Mouse (Mus musculus) adipocyte (in vitro differentiated cells): ENCODE data around the gene Plcb1.
A peak's percentile ranks its signal among the peaks of the same experiment; 100 is the strongest.

ENCODE experiments used
- DNase-seq: peaks from one replicate; pipeline ENCODE4 v3.0.0-alpha.2; 2016; ENCODE audit warnings: low spot score

Gene Plcb1

DNA sequence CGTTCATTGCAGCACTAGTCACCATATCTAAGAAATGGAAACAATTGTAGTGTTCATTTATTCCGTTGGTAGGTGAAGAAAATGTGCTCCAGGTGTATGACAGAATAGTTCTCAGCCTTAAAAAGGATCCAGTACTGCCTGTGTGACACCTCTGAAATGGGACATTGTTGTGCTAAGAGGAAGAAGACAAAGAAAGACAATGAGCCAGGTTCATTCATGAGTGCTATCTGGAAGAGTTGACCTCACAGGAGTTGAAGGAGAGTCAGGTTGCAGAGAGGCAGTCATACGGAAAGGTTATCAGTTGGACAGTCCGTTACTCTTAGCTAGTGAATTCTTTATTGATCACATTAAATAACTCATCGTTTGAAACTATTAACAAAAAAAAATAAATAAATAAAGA is 286.6 kb downstream of the Plcb1 start:
- no peak for DNase-seq

- DNase-seq = no peak
Measured at GRCm38 (mm10) chr2:135073014-135073413, 287.1 kb downstream of the Plcb1 start.

GRCm38 (mm10) chr2:135075375-135075774 is 289.5 kb downstream of the Plcb1 start:
- DNase-seq = peak; percentile 72

- peak; percentile 33 for DNase-seq
Measured at GRCm38 (mm10) chr2:135092588-135093162, 306.8 kb downstream of the Plcb1 start.

GRCm38 (mm10) chr2:135101292-135101691 is 315.4 kb downstream of the Plcb1 start:
- DNase-seq = no peak

DNA sequence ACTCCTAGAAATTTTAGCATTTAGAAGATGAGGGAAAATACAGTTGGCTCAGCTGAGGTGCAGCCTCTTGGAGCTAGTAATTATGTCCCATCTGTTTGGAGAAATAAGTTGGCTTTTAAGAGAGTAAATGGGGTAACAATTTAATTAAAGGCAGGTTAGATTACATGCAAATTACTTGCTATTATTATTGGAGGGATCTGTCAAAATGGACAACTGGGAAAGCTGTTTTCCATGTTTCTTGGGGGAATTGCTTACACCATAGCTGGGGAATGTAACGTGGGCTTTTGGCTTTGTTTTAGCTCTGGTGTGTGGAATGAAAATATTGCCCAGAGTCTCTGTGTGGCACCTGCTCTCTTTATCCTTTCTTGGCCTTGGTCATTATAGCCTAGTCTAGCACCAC is 316.1 kb downstream of the Plcb1 start:
- DNase-seq = no peak

GRCm38 (mm10) chr2:135106649-135107048 is 320.8 kb downstream of the Plcb1 start:
- DNase-seq = no peak

- DNase-seq = no peak
Measured at GRCm38 (mm10) chr2:135108607-135109006, 322.7 kb downstream of the Plcb1 start.

- DNase-seq = no peak
Measured at GRCm38 (mm10) chr2:135114501-135115128, 328.7 kb downstream of the Plcb1 start.

DNA sequence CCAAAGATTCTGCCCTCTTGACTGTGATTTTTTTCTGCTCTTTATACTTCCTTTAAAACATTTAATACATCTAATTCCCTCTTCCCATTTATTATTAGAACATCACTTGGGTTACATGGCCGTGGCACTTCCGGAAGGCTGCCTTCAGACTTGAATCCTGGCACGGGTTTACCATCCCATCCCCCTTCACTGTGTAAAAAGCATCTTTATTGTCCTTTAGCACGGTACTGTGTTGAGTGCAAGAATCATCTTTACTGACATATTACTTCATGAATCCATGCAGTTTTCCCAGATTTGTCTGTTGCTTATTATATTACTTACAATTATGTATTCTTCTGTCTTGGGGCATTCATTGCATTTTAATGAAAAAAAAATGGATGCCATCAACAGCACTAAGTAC is 337.2 kb downstream of the Plcb1 start:
- DNase-seq = no peak

GRCm38 (mm10) chr2:135123695-135124343 is 338.0 kb downstream of the Plcb1 start:
- no peak for DNase-seq

DNA sequence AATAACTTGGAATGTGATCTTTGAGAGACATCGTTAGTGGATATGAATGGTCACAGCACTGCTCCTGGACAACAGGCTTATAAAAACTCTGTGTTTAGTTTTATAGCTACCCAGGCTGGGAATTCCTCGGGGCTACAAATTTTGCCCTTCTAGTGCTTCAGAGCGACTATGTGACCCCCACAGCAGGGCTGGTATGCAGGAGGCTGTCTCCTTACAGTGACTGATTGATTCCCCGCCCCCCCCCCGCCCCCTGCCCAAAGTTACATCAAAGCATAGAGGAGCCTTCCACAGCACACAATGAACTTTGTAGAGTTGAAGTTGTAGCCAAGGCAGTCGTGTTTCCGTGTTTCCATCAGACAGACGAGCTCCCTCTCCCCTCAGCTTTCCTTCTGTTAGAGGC is 354.7 kb downstream of the Plcb1 start:
- DNase-seq = no peak

DNA sequence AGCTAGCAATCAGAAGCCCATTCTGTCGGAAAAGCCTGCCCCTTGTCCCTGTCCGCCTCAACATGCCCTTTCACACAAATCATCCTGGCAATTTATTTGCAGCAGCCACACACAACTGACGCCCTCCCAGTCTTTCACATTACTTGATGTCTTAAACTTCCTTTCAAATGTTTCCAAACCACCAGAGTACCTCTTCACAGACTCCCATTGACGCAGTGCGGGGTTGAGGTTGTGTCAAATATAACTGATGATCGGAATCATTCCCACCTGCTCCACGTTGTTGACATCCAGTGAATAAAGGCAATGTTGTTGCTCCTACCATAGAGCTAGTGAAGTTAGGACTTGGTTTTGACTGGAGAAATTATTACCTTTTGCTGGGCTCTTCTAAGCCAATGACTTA is 366.4 kb downstream of the Plcb1 start:
- DNase-seq = no peak

DNA sequence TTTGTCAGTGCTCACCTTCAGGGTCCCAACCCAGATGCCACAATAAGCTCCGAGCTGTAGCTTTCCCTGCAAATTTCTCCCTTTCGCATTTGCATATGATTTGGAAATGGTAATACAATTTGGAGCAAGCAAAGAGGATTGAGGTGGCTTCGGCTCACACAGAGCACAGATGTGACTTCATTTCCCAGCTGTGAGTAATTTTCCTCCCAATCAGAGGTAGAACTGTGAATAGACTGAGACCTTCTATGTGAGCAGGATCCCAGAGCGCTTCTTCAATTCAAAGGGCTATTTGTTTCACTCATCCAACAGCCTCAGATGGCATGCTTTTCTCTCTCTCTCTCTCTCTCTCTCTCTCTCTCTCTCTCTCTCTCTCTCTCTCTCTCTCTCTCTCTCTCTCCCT is 367.4 kb downstream of the Plcb1 start:
- no peak for DNase-seq

DNA sequence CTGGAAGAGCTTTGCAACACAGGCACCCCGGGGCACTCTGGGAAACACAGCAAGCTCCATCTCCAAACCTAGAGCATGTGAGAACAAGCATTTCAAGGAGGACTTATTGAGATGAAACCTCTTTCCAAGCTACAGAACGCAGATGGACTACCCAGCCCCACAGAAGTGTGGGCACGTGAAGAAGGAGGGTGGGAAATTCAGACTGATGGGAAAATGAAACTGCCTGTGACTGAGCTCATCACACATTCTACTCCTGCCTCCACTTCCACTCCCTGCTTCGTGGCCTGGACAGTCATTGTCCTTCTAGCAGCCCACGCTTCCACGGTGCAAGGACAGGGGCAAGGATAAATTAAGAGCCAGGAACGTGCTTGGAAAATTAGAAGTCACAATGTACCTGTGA is 370.2 kb downstream of the Plcb1 start:
- DNase-seq = no peak

GRCm38 (mm10) chr2:135157961-135158360 is 372.1 kb downstream of the Plcb1 start:
- no peak for DNase-seq

DNA sequence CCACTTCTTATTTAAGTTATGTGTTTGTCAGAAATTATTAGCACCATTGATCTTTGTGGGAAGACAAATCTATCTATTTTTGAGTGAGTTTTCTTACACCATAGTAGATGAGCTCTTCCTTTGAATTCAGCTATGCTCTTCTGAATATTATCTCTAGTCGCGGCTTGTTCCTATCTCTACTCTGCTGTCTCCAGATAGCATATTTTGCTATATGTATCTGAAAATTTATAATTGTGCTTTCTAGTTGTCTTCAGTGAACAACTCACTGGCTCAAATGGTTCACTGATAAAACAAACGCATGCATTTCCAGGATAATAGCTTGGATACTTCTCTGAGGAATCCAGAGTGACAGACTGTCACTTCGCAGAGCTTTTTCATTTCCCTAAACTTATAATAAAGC is 375.8 kb downstream of the Plcb1 start:
- no peak for DNase-seq

DNA sequence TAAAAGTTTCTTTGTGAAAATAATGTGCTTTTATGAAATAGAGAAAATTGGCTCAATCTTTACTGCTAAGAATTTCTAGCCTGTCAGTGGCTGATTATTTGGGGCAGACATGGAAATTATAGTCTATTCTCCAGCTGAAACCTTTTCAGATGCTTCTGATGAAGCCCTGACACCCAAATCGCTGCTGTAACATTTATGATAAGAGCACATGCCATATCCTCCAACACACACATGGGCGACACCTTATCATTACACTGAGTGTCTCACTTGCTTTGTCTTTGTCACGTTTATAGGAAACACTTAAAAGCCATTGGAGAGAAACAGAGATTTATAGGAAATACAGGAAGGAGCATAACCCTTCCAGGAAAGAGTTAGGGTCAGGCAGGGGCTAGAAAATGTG is 379.6 kb downstream of the Plcb1 start:
- no peak for DNase-seq

GRCm38 (mm10) chr2:135175544-135175943 is 389.7 kb downstream of the Plcb1 start:
- DNase-seq = no peak

- no peak for DNase-seq
Measured at GRCm38 (mm10) chr2:135187659-135188058, 401.8 kb downstream of the Plcb1 start.

DNA sequence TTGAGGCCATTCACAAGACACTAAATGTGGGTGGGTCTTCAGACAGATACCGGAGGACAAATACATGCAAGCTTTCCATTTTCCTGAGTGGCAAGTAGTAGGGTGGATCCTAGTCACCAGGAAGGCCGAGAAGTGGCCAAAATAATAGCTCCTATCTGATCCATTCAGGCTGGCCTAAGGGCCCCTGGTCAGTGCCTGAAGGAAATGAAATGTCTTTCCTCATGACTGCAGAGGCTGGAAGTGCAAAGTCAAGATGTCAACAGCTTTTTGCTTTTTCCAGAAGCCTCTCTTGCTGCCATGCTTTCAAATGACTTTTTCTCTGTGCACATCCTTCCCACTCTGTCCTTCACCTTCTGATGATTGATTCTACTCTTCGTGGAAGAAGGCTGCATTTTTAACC is 415.0 kb downstream of the Plcb1 start:
- DNase-seq = no peak

GRCm38 (mm10) chr2:135202390-135202789 is 416.5 kb downstream of the Plcb1 start:
- no peak for DNase-seq
